In genomic region chr6:83309017-83309416, GRCm38 (mm10) we compare ENCODE assay signal across 22 mouse cellular contexts. TPM values are rescaled to one million over a fixed set of nuclear protein-coding genes. Genes with fewer than 3 reads are reported as not detected.
DNase-seq lines count a peak whose midpoint lies in the region; ATAC-seq and TF ChIP-seq lines count a peak whose summit lies in the region.
"Had no signal": no experiment of that assay in that cellular context is flagged by ENCODE, and none has a peak within 500 bp of the region (broad histone marks: within the 10 kb centered on the region; RNA-seq: fewer than 3 reads in every experiment).

No protein-coding gene starts in this region.

- DNase-seq in liver, postnatal 0 days = no peak
- peak; percentile 28 for DNase-seq in 416B (ENCODE audit: low read depth)
- DNase-seq in B cell, adult 2 months = peak; percentile 47
- DNase-seq in induced T-regulatory cell, adult 2 months (ENCODE audit: low read depth) = peak; percentile 67
- DNase-seq in cerebellum, postnatal 14 days = no peak
- DNase-seq: adrenal gland, postnatal 36 days; cerebellum, adult 9-10 months; kidney, adult 11 months; kidney, postnatal 10 days; liver, embryonic 13.5 days; retina, postnatal 1 day; right cerebral cortex, postnatal 25 days; thymus, adult 2 months had no signal

- no peak for TF ChIP-seq EP300 in liver, postnatal 0 days (IDR thresholded peaks at IDR 0.05; ENCODE audit: low read depth)

- peaks cover 65% of the 10 kb centered on the region for H3K36me3 ChIP-seq in liver, postnatal 0 days (replicated peaks; ENCODE audit: insufficient read depth, low read length)
- peaks cover 100% of the 10 kb centered on the region for H3K36me3 ChIP-seq in liver, embryonic 12.5 days
- H3K36me3 ChIP-seq in kidney, embryonic 16.5 days (ENCODE audit: insufficient read depth, low read length) = peaks cover 43% of the 10 kb centered on the region

- peaks cover 5% of the 10 kb centered on the region; the same call in 1 of the 2 replicates for H3K4me1 ChIP-seq in liver, postnatal 0 days (ENCODE audit: insufficient read depth)
- peaks cover 36% of the 10 kb centered on the region for H3K4me1 ChIP-seq in liver, embryonic 12.5 days
- H3K4me1 ChIP-seq in kidney, embryonic 16.5 days (ENCODE audit: insufficient read depth, low read length) = no peaks in the 10 kb centered on the region
- H3K4me1 ChIP-seq: embryonic facial prominence, embryonic 15.5 days; forebrain, embryonic 15.5 days; hindbrain, embryonic 15.5 days; limb, embryonic 12.5 days; midbrain, embryonic 12.5 days; neural tube, embryonic 12.5 days had no signal

- no peak for ATAC-seq in liver, postnatal 0 days
- ATAC-seq in liver, embryonic 12.5 days = no peak
- ATAC-seq in kidney, embryonic 16.5 days (ENCODE audit: low FRiP score, low TSS enrichment) = no peak
- ATAC-seq: forebrain, embryonic 15.5 days had no signal

- H3K27me3 ChIP-seq in liver, postnatal 0 days (ENCODE audit: insufficient read depth, low read length) = no peaks in the 10 kb centered on the region
- no peaks in the 10 kb centered on the region for H3K27me3 ChIP-seq in liver, embryonic 12.5 days (replicated peaks)
- no peaks in the 10 kb centered on the region for H3K27me3 ChIP-seq in kidney, embryonic 16.5 days (ENCODE audit: insufficient read depth, low read length)
- H3K27me3 ChIP-seq: embryonic facial prominence, embryonic 15.5 days; forebrain, embryonic 15.5 days; hindbrain, embryonic 15.5 days; limb, embryonic 12.5 days; liver, embryonic 13.5 days; midbrain, embryonic 12.5 days; neural tube, embryonic 12.5 days had no signal

- H3K4me3 ChIP-seq in liver, postnatal 0 days (ENCODE audit: low read depth, low read length) = no peak overlapping the region
- H3K4me3 ChIP-seq in liver, embryonic 12.5 days = no peak overlapping the region
- no peak overlapping the region for H3K4me3 ChIP-seq in kidney, embryonic 16.5 days (ENCODE audit: low read length)
- H3K4me3 ChIP-seq: embryonic facial prominence, embryonic 15.5 days; forebrain, embryonic 15.5 days; heart, embryonic 10.5 days; hindbrain, embryonic 15.5 days; limb, embryonic 12.5 days; liver, embryonic 13.5 days; midbrain, embryonic 12.5 days; neural tube, embryonic 12.5 days had no signal

- peak; percentile 35 for TF ChIP-seq CTCF in liver, postnatal 0 days (IDR thresholded peaks at IDR 0.05; ENCODE audit: low read depth)

- H3K9ac ChIP-seq in liver, postnatal 0 days (replicated peaks) = no peak overlapping the region
- no peak overlapping the region for H3K9ac ChIP-seq in liver, embryonic 12.5 days
- no peak overlapping the region for H3K9ac ChIP-seq in kidney, embryonic 16.5 days (replicated peaks; ENCODE audit: low read length)
- H3K9ac ChIP-seq: embryonic facial prominence, embryonic 15.5 days; forebrain, embryonic 15.5 days; hindbrain, embryonic 15.5 days; limb, embryonic 12.5 days; liver, embryonic 13.5 days; midbrain, embryonic 12.5 days; neural tube, embryonic 12.5 days had no signal

- 88% methylated on average over 7 of the region's 7 CpGs for WGBS in liver, postnatal 0 days (ENCODE audit: insufficient replicate concordance)
- WGBS in liver, embryonic 12.5 days (ENCODE audit: insufficient replicate concordance) = 85% methylated on average over 7 of the region's 7 CpGs
- 93% methylated on average over 7 of the region's 7 CpGs for WGBS in kidney, embryonic 16.5 days

- no peaks in the 10 kb centered on the region for H3K9me3 ChIP-seq in liver, postnatal 0 days (ENCODE audit: low read length)
- H3K9me3 ChIP-seq in liver, embryonic 12.5 days (replicated peaks) = no peaks in the 10 kb centered on the region
- no peaks in the 10 kb centered on the region for H3K9me3 ChIP-seq in kidney, embryonic 16.5 days (ENCODE audit: low read length)
- H3K9me3 ChIP-seq: embryonic facial prominence, embryonic 15.5 days; forebrain, embryonic 15.5 days; heart, embryonic 10.5 days; hindbrain, embryonic 15.5 days; limb, embryonic 12.5 days; liver, embryonic 13.5 days; midbrain, embryonic 12.5 days; neural tube, embryonic 12.5 days had no signal

- no peak overlapping the region for H3K4me2 ChIP-seq in liver, postnatal 0 days (ENCODE audit: low read depth, low read length)
- no peak overlapping the region for H3K4me2 ChIP-seq in liver, embryonic 12.5 days
- H3K4me2 ChIP-seq in kidney, embryonic 16.5 days (replicated peaks; ENCODE audit: low read depth, low read length) = no peak overlapping the region
- H3K4me2 ChIP-seq: embryonic facial prominence, embryonic 15.5 days; forebrain, embryonic 15.5 days; hindbrain, embryonic 15.5 days; limb, embryonic 12.5 days; liver, embryonic 13.5 days; midbrain, embryonic 12.5 days; neural tube, embryonic 12.5 days had no signal

- no peak overlapping the region for H3K27ac ChIP-seq in liver, postnatal 0 days (ENCODE audit: low read depth)
- no peak overlapping the region for H3K27ac ChIP-seq in liver, embryonic 12.5 days
- H3K27ac ChIP-seq in kidney, embryonic 16.5 days (ENCODE audit: low read length) = no peak overlapping the region
- H3K27ac ChIP-seq: embryonic facial prominence, embryonic 15.5 days; forebrain, embryonic 15.5 days; heart, embryonic 10.5 days; hindbrain, embryonic 15.5 days; limb, embryonic 12.5 days; liver, embryonic 13.5 days; midbrain, embryonic 12.5 days; neural tube, embryonic 12.5 days had no signal

RNA-seq across cellular contexts. Expression of gene Mthfd2, which starts 16.7 kb away (rescaled TPM):
- polyA plus RNA-seq in liver, postnatal 0 days (2015; fragmentation: Nextera tagmentation; extraction: Ambion mirVana) = 16.6 and 20.9 TPM in 2 replicates
- polyA plus RNA-seq in liver, embryonic 12.5 days (2016; fragmentation: Nextera tagmentation; extraction: Ambion mirVana) = 112 and 114 TPM in 2 replicates
- polyA plus RNA-seq in kidney, embryonic 16.5 days (2015; fragmentation: Nextera tagmentation; extraction: Ambion mirVana) = 38.5 and 40.5 TPM in 2 replicates

RNA-seq across cellular contexts. Expression of gene Mob1a, which starts 16.8 kb away (rescaled TPM):
- polyA plus RNA-seq in liver, postnatal 0 days (2015; fragmentation: Nextera tagmentation; extraction: Ambion mirVana) = 17.2 and 20.9 TPM in 2 replicates
- 58.6 and 59.9 TPM in 2 replicates for polyA plus RNA-seq in liver, embryonic 12.5 days (2016; fragmentation: Nextera tagmentation; extraction: Ambion mirVana)
- polyA plus RNA-seq in kidney, embryonic 16.5 days (2015; fragmentation: Nextera tagmentation; extraction: Ambion mirVana) = 70.0 and 73.8 TPM in 2 replicates

RNA-seq across cellular contexts. Expression of gene Bola3, which starts 39.9 kb away (rescaled TPM):
- 277 and 286 TPM in 2 replicates for polyA plus RNA-seq in liver, postnatal 0 days (2015; fragmentation: Nextera tagmentation; extraction: Ambion mirVana)
- polyA plus RNA-seq in liver, embryonic 12.5 days (2016; fragmentation: Nextera tagmentation; extraction: Ambion mirVana) = 314 and 322 TPM in 2 replicates
- 136 and 142 TPM in 2 replicates for polyA plus RNA-seq in kidney, embryonic 16.5 days (2015; fragmentation: Nextera tagmentation; extraction: Ambion mirVana)

Comparison
In these comparisons a context has a peak if more than half of its experiments do, and no peak if none do; other contexts are left out.
1. DNase-seq: peak in 416B (single experiment), B cell, adult 2 months (2 of 2) and induced T-regulatory cell, adult 2 months (single experiment); none in liver, postnatal 0 days (single experiment) and cerebellum, postnatal 14 days (0 of 2).